Mouse (Mus musculus): ENCODE measurements around the gene Sclt1. TPM values are rescaled to one million over a fixed set of nuclear protein-coding genes. Genes with fewer than 3 reads are reported as not detected.

The Sclt1 gene
- total and polyA plus RNA-seq, 3 experiments = 3.0 to 7.1 (median 5.2) TPM

DNA sequence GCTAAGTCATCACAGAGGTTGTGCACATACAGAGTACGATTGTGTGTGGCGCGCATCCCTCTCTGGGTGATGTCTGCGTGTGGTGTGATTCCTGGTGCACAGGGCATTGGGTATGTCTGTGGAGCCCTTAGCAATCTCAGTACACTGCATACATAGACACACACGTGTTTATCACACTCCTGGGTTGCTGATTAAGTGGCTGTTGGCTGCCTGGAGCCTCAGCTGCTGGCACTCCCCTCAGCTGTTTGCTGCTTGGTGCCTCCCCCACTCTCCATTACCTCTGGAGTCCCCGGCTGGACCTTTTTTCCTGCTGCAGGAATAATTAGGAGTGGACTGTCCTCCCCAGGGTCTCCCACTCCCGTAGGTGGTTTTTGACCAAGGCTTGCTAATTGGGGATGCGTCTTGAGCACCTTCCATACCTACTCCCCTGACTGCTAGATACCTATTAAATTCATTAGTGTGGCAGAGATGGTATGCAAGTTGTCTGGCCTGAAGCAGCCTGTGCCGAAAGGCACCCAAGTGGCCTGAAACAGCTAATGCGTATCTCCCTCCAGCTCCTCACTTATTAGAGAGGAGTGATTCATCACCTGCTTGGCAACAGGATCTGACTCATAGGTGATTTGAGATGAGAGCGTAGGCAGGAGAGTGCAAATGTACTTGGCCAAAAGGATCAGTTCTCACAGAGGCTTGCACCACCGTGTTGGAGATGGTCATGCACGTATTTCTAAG, 136.5 kb downstream of the Sclt1 start:
- peaks cover 11% of the 10 kb centered on the region for H3K4me1 ChIP-seq (ENCODE audit: control insufficient read depth, insufficient read depth, low read length)
- WGBS = 76% methylated on average over 13 of the region's 13 CpGs
- peaks cover 26% of the 10 kb centered on the region for H3K36me3 ChIP-seq (ENCODE audit: control insufficient read depth, insufficient read depth, low read length)
- no peak overlapping the region for H3K4me3 ChIP-seq
- no peak overlapping the region for H3K27ac ChIP-seq
- DNase-seq = peak in 1 of 2 experiments; percentile 41
- no peaks in the 10 kb centered on the region for H3K79me2 ChIP-seq (replicated peaks; ENCODE audit: control insufficient read depth, insufficient read depth, low read length)
- 0 out of 2 replicates have a peak, but pooled peaks have one; percentile 53 for TF ChIP-seq EP300 (IDR thresholded peaks at IDR 0.05; ENCODE audit: insufficient read depth, low read depth, low read length)
- TF ChIP-seq POLR2A (IDR thresholded peaks at IDR 0.05; ENCODE audit: insufficient read depth, low read depth, low read length) = no peak
- no peaks in the 10 kb centered on the region for H3K27me3 ChIP-seq (ENCODE audit: control insufficient read depth, insufficient read depth, low read length)
- intact Hi-C loops (cut with DNase I) = loop anchor here (10.0 kb wide), 1 partner anchor 139 kb away; the partner anchor contains the start of genes D3Ertd751e and Sclt1
- no peak overlapping the region for H3K9ac ChIP-seq (ENCODE audit: low read depth, low read length)

DNA sequence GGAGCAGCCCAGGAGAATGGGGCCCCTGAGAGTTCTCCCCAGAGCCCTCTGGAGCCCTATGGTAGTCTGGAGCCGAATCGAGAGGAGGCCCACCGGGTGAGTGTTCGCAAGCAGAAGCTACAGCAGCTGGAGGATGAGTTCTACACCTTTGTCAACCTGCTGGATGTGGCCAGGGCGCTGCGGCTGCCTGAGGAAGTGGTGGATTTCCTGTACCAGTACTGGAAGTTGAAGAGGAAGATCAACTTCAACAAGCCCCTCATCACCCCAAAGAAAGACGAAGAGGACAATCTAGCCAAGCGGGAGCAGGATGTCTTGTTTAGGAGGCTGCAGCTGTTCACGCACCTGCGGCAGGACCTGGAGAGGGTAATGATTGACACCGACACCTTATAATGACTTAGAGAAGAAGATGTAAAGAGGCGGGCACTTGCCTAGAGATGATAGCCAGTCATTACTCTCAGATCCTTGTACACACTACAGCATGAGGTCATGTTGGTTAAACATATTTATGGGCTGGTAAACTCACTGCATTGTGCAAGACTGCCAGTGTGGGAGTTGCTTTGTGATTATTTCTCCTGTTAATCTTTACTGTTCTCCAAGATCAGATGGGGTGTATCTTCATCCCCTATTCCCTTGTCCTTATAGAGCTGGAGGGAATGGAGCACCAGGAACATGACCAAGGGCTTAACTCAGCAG, 137.5 kb downstream of the Sclt1 start:
- DNase-seq = no peak
- Histone ChIP-seq H3K4me1 (ENCODE audit: control insufficient read depth, insufficient read depth, low read length) (peaks cover 11% of the 10 kb centered on the region), H3K9ac (ENCODE audit: low read depth, low read length) (no peak overlapping the region), H3K4me3 (no peak overlapping the region), H3K79me2 (replicated peaks; ENCODE audit: control insufficient read depth, insufficient read depth, low read length) (no peaks in the 10 kb centered on the region), H3K27ac (no peak overlapping the region), H3K27me3 (ENCODE audit: control insufficient read depth, insufficient read depth, low read length) (no peaks in the 10 kb centered on the region), H3K36me3 (ENCODE audit: control insufficient read depth, insufficient read depth, low read length) (peaks cover 18% of the 10 kb centered on the region)
- TF ChIP-seq CTCF (IDR thresholded peaks at IDR 0.05) = no peak
- TF ChIP-seq EP300 (IDR thresholded peaks at IDR 0.05; ENCODE audit: insufficient read depth, low read depth, low read length) = no peak
- no peak for TF ChIP-seq POLR2A (IDR thresholded peaks at IDR 0.05; ENCODE audit: insufficient read depth, low read depth, low read length)
- intact Hi-C loops (cut with DNase I) = loop anchor here (10.0 kb wide), 1 partner anchor 140 kb away; the partner anchor contains the start of genes D3Ertd751e and Sclt1
- 75% methylated on average over 12 of the region's 12 CpGs for WGBS

DNA sequence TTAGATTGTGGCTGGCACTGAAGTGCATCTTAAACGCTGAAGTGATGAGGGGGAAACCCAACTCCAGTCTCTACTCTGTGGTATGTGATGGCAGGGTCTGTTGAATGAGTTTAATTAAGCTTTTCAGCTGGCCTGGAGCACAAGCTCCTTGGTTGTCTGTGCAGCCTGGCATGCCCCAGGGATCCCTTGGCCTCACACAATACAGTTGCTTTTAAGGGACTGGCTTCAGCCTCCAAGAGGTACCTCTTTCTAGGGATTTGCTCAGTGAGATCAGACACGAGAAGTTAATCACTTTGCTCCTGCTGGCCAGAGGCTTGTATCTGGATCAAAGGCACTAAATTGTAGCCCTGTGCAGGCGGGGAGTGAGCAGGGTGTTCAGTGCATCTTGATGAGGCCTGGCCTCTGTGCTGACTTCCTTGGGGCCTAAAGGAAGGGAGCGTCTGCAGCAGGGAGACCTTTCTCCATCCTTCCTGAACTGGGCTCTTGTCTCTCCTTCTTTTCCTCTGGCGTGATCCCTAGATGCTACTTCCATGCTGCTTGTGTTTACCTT, 138.8 kb downstream of the Sclt1 start:
- H3K36me3 ChIP-seq (ENCODE audit: control insufficient read depth, insufficient read depth, low read length) = peaks cover 18% of the 10 kb centered on the region
- intact Hi-C loops (cut with DNase I) = loop anchor here (10.0 kb wide), 1 partner anchor 141 kb away; the partner anchor contains the start of genes D3Ertd751e and Sclt1
- no peak overlapping the region for H3K9ac ChIP-seq (ENCODE audit: low read depth, low read length)
- no peaks in the 10 kb centered on the region for H3K79me2 ChIP-seq (replicated peaks; ENCODE audit: control insufficient read depth, insufficient read depth, low read length)
- no peak for TF ChIP-seq EP300 (IDR thresholded peaks at IDR 0.05; ENCODE audit: insufficient read depth, low read depth, low read length)
- no peak for TF ChIP-seq POLR2A (IDR thresholded peaks at IDR 0.05; ENCODE audit: insufficient read depth, low read depth, low read length)
- TF ChIP-seq CTCF (IDR thresholded peaks at IDR 0.05) = no peak
- peaks cover 14% of the 10 kb centered on the region for H3K4me1 ChIP-seq (ENCODE audit: control insufficient read depth, insufficient read depth, low read length)
- no peak overlapping the region; the same call in 1 of the 2 replicates for H3K27ac ChIP-seq
- H3K4me3 ChIP-seq = no peak overlapping the region
- H3K27me3 ChIP-seq (ENCODE audit: control insufficient read depth, insufficient read depth, low read length) = no peaks in the 10 kb centered on the region
- DNase-seq = no peak
- 52% methylated on average over 5 of the region's 5 CpGs for WGBS

DNA sequence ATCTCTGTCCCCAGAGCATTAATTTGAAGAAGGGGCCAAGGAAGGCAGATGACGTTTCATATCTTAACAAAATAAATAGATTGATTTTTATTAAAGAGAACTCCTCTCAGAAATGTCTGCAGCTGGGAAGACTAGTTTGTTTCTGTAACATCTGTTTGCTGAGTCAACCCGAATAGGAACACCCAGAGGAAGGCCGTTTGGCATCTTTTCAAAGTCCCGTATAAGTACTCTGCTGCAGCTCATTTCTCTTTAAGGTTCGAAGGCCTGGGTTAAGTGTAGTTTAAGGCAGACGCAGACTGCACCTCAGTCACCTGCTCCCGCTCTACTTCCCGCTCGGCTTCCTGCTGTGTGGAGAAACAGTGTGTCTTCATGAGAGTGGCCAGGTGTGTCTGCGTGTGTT, 139.4 kb downstream of the Sclt1 start:
- Histone ChIP-seq H3K79me2 (replicated peaks; ENCODE audit: control insufficient read depth, insufficient read depth, low read length) (no peaks in the 10 kb centered on the region), H3K4me3 (no peak overlapping the region), H3K27me3 (ENCODE audit: control insufficient read depth, insufficient read depth, low read length) (no peaks in the 10 kb centered on the region), H3K9ac (ENCODE audit: low read depth, low read length) (no peak overlapping the region), H3K27ac (no peak overlapping the region; the same call in 1 of the 2 replicates), H3K36me3 (ENCODE audit: control insufficient read depth, insufficient read depth, low read length) (peaks cover 18% of the 10 kb centered on the region), H3K4me1 (ENCODE audit: control insufficient read depth, insufficient read depth, low read length) (peaks cover 14% of the 10 kb centered on the region)
- WGBS = 31% methylated on average over 10 of the region's 10 CpGs
- intact Hi-C loops (cut with DNase I) = loop anchor here (10.0 kb wide), 1 partner anchor 142 kb away; the partner anchor contains the start of genes D3Ertd751e and Sclt1
- TF ChIP-seq POLR2A (IDR thresholded peaks at IDR 0.05; ENCODE audit: insufficient read depth, low read depth, low read length) (no peak), EP300 (IDR thresholded peaks at IDR 0.05; ENCODE audit: insufficient read depth, low read depth, low read length) (no peak), CTCF (IDR thresholded peaks at IDR 0.05) (no peak)
- DNase-seq = peak in 1 of 2 experiments; percentile 12

DNA sequence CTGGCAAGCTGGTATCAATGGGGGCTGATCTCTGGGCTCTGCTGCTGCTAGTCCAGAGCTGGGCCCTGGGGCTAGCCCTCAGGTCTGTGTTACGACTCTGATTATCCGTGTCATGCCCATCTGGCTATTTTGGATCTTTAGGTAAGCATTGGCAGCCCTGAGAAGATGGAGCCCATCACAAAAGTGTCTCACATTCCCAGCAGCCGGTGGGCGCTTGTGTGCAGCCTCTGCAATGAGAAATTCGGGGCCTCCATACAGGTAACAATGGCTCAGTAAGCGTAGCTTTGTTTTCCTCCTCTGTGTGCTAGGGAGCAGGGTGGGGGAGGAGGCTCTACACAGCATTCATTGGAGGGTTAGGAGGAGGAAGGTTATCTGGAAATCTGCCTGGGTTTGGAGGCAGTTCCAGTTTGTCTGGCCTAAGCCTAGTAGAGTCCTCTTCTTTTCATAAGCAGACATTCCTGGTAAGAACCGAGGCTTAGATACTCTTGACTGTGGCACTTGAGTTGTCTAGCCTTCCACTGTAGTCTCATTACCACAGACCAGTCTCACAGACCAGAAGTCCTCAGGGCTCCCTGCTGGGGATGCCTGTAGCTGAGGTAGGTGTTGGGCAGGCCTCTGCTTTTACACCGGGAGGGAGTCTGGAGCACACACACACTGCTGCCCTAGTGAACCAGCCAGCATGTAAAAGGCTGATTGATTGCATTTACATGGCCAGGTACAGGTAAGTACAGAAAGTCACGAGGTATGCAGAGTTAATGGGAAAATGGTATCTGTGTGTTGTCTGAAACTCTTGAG, 140.9 kb downstream of the Sclt1 start:
- no peak overlapping the region for H3K27ac ChIP-seq
- no peak for TF ChIP-seq CTCF (IDR thresholded peaks at IDR 0.05)
- no peak for TF ChIP-seq EP300 (IDR thresholded peaks at IDR 0.05; ENCODE audit: insufficient read depth, low read depth, low read length)
- TF ChIP-seq POLR2A (IDR thresholded peaks at IDR 0.05; ENCODE audit: insufficient read depth, low read depth, low read length) = no peak

More for the DNA sequence above, 140.9 kb downstream of the Sclt1 start:
- no peak overlapping the region for H3K9ac ChIP-seq (ENCODE audit: low read depth, low read length)
- no peaks in the 10 kb centered on the region for H3K27me3 ChIP-seq (ENCODE audit: control insufficient read depth, insufficient read depth, low read length)
- no peak overlapping the region for H3K4me3 ChIP-seq
- 83% methylated on average over 9 of the region's 9 CpGs for WGBS
- intact Hi-C loops (cut with DNase I) = loop anchor here (10.0 kb wide), 1 partner anchor 143 kb away; the partner anchor contains the start of genes D3Ertd751e and Sclt1
- H3K79me2 ChIP-seq (replicated peaks; ENCODE audit: control insufficient read depth, insufficient read depth, low read length) = no peaks in the 10 kb centered on the region
- peaks cover 14% of the 10 kb centered on the region for H3K36me3 ChIP-seq (ENCODE audit: control insufficient read depth, insufficient read depth, low read length)
- peaks cover 12% of the 10 kb centered on the region for H3K4me1 ChIP-seq (ENCODE audit: control insufficient read depth, insufficient read depth, low read length)
- DNase-seq = no peak

Measured in heart, adult 2 months (tissue).